Mouse (Mus musculus) T-helper 17 cell (primary cell): ENCODE results near the gene Mgea5.

Experiments used
- in situ Hi-C, 2 experiments: fragments of 300-600 bp; cut with MboI, MseI; formaldehyde crosslinking; loops; 1 replicate in 1 of 2; 2 replicates in 1 of 2; pipeline ENCODE4 v1.15.1; 2025; ENCODE audit warnings: high pct_unique_total_duplicates in 2 of 2

The Mgea5 gene

DNA sequence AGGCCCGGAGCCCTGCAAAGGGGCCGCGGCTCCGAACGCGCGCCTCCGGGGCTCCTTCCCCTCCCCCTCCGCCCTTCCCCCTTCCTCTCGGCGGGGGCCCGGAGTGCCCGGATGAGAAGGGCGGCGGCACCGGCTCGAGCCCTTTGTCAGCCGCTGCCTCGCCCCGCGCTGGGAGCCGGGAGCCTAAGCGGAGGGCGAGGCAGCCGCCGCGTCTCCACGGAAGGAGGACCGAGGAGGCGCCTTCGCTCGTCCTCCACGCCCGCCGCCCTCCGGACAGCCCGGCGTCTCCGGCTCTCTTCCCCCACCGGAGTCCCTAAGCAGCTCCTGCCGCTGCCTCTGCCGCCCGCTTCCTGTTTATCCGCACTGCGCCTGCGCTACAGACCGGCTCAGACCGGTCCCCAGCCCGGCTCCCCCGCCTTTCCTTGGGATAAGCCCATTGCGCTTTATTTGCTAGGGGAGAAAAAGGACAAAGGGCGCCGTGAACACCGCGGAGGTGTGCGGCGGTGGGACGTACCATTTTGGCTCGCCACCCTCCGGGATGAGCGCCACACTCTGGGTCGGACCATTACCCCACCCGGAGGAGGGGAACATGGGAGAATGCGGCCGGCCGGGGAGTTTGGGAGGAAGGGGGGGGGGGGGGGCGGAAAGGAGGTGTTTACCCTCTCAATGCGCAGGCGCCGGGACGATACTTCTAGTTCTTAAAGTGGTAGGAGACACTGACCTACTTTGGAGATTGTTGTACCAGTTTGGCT lies at the start of gene Mgea5:
Mgea5 (minus strand) TSS at position 657 of the 752 bp plus-strand sequence.
- in situ Hi-C loops = loop anchor here in 1 of 2 experiments (25.0 kb wide), 1 partner anchor 1279 kb away; the partner anchor contains the start of genes Pcgf6 and Taf5

DNA sequence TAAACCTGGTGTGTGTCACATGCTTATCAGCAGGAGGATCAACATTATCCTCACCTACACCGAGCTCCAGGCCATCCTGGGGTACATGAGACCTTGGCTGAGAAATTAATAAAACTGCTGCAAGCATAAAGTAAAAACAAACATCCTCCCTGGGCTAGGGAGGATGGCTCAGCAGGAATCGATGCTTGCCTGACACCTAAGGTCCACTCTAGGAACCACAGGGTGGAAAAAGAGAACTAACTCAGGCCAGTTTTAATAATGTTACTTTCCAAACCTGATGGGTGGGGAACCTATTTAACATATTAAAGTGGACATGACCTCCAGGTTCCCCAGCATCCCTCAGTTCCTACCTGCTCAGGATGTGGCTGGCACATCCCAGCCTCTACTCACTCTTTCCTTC lies 47.0 kb upstream of the Mgea5 start:
- in situ Hi-C loops = loop anchor here in 1 of 2 experiments (5.0 kb wide), 1 partner anchor 77 kb away; no protein-coding TSS in a partner anchor

DNA sequence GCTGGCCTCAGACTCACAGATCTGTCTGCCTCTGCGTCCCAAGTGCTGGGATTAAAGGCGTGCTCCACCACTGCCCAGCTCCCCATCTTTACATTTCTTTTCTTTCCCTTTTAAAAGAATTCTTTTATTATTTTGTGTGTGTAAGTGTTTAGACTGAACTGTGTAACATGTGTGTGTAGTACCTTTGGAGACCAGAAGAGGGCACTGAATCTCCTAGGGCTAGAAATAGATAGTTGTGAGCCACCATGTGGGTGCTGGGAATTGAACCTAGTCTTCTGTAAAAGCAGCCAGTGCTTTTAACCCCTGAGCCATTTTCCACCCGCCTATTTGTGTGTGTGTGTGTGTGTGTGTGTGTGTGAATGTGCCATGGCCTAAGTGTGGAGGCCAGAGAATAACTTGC lies 44.1 kb upstream of the Mgea5 start:
- in situ Hi-C loops = no loop called here

DNA sequence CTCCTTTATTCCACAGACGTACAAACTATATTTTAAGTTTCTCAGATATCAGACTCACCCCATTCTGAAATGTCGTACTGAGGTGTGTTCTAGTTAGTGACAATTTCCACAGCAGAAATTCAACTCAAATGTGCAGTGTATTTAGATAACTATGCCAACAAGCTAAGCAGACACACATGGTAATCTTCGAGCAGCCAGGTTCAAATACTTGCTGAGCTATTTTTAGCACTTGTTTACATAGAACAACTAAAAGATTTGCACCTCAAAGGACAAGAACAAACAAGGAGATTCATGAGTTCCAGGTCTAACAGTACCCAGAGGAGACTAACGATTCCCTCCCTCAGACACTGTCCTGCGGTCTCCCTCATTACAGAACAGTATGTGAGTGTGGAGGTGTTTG lies 43.5 kb upstream of the Mgea5 start:
- in situ Hi-C loops = no loop called here

DNA sequence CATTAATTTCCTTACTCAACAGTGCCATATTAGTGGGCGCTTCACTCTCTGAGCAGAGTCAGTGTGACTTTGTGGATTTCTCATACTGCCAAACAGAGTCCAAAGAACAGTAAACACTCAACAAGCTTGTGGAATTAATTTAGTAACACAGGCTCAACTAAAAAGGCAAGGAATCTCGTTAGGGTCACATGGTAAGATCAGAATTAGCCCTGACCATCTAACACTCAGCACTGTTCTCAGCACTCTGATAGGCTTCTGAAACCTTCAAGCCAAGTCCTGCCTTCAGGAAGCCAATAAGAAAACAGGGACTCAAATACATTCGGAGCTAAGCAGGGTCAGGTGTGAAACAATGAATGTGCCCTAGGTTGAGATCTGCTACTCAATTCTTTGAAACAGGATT lies 42.5 kb upstream of the Mgea5 start:
- in situ Hi-C loops = no loop called here

DNA sequence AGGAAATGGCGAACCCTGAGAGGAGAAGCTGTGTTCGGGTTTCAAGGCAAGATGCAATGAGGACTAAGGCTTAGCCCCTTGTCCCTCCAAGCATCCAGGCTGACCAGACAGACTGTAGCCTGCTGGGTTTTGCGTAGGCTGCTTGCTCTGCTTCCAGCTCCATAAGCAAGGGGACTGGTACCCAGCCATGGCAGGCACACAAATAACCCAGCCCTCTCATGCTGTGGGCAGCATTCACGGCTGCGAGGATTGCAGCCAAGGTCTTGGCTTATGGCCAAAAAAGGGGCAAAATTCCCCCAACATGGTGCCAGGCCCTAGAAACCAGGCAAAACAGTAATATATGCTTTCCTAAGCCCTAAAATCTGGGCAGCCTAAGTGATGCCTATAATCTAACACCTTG lies 38.2 kb upstream of the Mgea5 start:
- in situ Hi-C loops = loop anchor here in 1 of 2 experiments (25.0 kb wide), 1 partner anchor 190 kb away; the partner anchor contains the start of gene Hps6

DNA sequence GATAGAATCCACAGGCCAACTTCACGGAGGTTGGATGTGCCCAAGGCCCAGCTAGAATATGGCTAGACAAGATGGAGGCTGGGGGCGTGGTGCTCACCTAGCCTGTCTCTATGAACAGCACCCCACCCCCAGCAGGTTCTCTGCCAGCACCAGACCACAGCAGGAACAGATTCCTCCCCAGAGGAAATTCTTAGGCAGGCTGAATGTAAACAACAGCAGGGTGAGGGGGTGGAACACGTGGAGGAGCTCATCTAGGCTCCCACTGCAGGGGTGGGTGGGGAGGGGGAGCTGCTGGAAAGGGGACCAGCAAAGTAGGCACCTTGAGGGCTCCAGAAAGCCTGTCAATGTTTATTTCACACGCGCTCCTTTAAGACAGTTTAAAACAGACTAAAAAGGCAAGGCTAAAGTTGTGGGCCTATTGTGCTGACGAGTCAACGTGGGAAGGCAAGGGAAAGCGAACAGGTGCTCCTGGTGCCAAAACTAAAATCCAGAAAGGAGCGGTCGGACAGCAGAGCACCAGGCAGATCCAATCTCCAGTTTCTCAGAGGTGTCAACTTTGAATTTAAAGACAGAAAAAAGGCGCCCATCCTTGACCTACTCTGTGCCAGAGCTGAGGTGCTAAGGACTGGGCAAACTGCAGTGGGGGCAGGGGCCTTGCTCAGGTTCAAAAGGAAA lies 34.3 kb upstream of the Mgea5 start:
- in situ Hi-C loops = loop anchor here in 1 of 2 experiments (25.0 kb wide), 1 partner anchor 194 kb away; the partner anchor contains the start of gene Hps6

DNA sequence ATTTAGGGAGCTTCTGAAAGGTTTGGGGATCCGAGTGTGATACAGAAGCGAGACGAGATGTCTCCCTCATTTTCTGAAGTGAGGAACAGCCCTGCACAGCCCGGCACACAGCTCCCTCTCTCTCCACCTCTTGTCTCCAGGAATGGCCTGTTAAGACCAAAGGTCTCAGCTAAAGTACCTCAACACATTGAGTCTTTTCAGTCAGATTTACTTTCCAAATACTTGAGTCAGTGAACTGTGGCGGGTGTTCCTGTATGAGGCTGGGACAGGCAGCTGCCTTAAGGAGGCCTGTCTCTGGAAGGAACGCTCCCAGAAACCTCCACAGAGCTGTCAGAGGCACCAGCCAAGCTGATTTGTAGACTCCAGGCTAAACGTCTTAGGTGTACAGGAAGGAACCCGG lies 33.1 kb upstream of the Mgea5 start:
- in situ Hi-C loops = loop anchor here in 1 of 2 experiments (25.0 kb wide), 1 partner anchor 196 kb away; the partner anchor contains the start of gene Hps6

DNA sequence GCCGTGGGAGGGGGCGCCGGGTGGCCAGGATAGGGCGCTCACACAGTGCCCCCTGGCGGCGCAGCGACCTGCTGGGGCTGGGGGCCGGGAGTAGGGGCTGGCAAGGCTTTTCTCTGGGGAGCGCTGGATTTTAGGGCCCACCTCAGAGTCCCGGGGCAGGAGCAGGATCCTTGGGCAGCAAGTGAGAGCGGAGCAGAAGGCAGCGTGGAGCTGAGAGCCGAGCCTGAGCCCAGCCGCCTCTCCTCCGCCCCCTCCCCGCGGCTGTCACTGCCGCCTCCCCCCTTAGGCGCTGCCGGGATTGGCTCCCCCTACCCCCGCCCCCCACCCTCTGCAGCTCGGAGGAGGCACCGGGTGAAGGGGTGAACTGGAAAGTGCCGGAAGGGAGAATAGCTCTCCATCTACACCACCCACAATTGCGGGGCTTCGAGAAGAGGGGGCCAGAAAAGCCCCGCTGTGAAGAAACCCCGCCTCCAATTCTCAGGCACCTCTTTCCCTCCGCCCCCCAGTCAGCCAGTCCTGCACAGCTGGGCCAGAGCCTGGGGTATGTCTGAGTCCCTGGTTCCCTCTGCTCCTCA lies 32.3 kb upstream of the Mgea5 start, which contains the start of gene Kcnip2:
Kcnip2 (minus strand) TSS at position 231 of the 575 bp plus-strand sequence.
- in situ Hi-C loops = loop anchor here in 1 of 2 experiments (25.0 kb wide), 1 partner anchor 196 kb away; the partner anchor contains the start of gene Hps6

DNA sequence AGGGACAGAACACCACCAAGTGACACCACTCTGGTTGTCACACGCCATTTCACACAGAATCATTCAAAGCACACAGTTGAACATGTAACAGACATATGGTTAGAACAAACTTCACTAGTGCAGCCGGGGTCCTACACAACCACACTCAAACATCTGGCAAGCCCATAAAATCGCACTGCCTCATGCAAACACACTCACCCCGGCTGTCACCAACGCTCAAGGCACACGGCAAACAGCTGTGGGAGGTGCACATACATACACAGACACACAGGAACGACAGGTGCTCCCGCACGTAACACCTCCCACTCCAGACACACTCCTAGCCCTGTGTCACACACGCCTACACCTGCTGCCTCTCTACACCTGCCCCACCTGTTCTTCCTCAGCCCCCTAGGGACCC lies 31.5 kb upstream of the Mgea5 start:
- in situ Hi-C loops = loop anchor here in 1 of 2 experiments (25.0 kb wide), 1 partner anchor 197 kb away; the partner anchor contains the start of gene Hps6

DNA sequence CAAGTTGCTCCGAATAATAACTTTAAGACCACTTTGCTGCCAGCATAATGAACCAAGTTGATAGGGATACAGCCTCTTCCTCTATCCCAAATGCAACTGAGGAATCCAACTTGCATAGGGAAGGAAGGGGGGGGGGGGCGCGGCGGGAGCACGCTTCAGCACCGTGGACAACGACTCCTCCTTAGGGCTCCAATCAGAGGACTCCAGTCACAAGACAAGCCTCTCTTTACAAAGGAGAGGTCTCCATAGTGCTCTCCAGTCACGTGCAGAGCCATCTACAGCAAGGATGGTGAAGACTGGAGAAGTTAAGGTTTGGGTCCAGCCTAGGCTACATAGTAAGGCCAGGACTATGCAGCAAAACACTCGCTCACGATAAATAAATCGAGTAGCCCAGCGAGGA lies 30.2 kb upstream of the Mgea5 start:
- in situ Hi-C loops = loop anchor here (5.0 to 25.0 kb wide), 2 partner anchors 198 to 204 kb away; partner anchors contain the start of gene Hps6 (in 1 of the 2)

DNA sequence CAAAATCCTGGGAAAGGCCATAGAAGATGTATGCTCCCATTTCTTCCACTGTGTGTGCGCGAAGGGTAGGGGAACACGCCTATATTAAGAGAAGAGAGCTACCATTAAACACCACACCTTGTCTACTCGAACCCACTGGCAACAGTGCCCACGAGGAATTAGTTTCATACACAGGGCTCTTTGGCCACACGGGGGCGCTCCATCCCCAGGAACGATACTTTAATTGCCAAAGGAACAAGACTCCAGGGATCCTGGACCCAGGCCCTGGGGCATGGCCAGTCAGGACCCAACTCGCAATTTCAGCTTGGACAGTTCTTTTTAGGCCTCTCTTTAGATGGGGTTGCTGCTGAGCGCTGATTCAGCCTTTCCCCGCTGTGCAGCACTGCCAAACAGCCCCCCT lies 29.6 kb upstream of the Mgea5 start:
- in situ Hi-C loops = loop anchor here (5.0 to 25.0 kb wide), 2 partner anchors 199 to 204 kb away; partner anchors contain the start of gene Hps6 (in 1 of the 2)

DNA sequence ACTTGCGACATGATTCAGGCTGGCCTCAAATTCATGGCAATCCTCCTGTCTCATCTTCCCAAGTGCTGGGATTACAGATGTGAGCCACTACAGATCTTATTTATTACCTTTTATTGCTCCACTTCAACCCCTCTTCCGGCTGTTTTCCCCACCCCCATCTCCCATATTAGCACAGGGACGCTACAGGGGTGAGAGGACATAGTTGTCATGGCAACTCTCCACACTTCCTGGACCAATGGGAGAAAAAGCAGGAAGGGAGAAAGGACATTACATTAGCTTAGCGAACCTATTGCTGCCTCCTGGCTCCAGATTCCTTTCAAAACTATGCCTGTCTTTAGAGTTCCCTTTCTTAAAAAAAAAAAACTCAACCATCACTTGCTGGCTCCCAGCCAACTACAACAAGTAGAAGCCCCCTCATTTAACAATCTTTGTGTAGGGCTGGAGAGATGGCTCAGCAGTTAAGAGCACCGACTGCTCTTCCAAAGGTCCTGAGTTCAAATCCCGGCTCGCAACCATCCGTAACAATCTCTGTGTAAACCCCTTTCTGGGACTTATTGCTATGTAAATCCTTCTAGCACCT lies 29.1 kb upstream of the Mgea5 start:
- in situ Hi-C loops = loop anchor here (5.0 to 25.0 kb wide), 2 partner anchors 200 to 205 kb away; partner anchors contain the start of gene Hps6 (in 1 of the 2)

DNA sequence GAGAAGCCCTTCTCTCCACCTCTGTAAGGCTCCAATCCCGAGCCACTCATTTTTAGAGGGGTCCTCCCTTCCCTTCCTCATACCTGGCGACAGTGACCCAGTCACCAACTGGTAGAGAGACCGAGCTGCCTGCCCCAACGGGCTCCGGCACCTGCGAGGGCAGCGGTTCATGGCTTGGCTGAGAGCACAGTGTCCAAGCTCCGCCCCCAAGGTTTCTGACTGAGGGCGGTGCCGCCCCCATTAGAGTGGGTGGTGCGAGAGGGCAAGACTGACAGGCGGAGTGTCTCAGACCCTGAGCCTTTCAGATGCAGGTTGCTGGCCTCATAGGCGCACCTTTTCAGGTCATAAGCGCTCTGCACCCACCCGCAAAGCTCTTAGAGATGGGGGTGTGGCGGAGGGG lies 28.5 kb upstream of the Mgea5 start:
- in situ Hi-C loops = loop anchor here (5.0 to 25.0 kb wide), 2 partner anchors 200 to 205 kb away; partner anchors contain the start of gene Hps6 (in 1 of the 2)

DNA sequence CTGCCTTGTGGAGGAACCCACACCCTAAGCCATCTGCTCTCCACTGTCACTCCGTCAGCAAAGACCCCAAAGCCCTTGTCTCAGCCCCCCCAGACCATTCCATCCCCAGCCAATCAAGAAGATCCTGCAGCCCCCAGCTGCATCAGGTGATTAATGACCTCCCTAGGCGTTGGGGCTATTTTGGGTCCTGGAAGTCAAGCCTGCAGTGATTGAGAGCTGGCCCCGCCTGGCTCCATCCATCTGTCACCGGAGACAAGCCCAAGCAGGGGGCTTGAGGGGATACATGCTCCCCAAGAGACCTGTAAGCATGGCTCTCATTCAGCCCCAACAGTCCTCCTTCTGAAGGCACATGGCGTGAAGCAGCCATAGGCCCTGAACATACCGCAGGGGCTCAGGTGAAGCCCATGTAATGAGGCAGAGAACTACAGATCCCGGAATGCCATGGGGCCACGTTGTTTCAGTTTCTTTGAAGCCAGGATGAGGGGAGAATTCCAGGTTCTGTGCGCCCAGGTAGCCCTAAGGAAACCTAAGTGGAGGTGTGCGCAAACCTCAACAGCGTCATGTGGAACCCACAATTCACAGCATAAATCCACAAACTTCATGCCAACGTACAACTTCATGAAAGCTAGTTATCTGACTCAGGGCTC lies 27.5 kb upstream of the Mgea5 start:
- in situ Hi-C loops = loop anchor here (5.0 to 25.0 kb wide), 2 partner anchors 201 to 206 kb away; partner anchors contain the start of gene Hps6 (in 1 of the 2)

DNA sequence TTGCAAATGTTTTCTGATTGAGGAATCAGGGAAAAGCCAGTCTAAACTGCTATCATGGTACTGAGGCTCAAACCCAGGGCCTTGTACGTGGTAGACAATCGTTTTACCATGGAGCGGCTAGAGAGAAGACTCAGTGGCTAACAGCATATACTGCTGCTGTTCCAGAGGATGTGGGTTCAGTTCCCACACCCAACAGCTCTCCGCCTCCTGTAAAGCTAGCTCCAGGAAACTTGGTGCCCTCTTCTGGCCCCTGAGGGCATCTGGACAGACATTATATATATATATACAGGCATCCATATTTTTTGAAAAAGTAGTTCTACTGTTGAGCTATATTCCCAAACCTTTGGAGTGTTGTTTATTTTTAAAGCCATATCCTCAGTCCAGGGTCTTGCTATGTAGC lies 24.1 kb upstream of the Mgea5 start:
- in situ Hi-C loops = loop anchor here in 1 of 2 experiments (25.0 kb wide), 1 partner anchor 205 kb away; the partner anchor contains the start of gene Hps6

DNA sequence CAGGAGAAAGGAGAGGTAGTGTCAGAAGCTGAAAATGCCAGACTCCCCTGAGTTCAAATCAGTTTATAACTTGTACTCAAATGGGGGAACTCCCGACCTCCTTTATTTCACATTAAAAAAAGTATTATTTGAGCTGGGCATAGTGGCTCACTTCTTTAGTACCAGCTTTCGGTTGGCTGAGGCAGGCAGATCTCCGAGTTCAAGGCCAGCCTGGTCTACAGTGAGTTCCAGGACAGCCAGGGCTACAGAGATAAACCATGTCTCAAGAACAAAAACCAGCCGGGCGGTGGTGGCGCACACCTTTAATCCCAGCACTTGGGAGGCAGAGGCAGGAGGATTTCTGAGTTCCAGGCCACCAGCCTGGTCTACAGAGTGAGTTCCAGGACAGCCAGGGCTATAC lies 22.2 kb upstream of the Mgea5 start:
- in situ Hi-C loops = loop anchor here in 1 of 2 experiments (25.0 kb wide), 1 partner anchor 206 kb away; the partner anchor contains the start of gene Hps6

DNA sequence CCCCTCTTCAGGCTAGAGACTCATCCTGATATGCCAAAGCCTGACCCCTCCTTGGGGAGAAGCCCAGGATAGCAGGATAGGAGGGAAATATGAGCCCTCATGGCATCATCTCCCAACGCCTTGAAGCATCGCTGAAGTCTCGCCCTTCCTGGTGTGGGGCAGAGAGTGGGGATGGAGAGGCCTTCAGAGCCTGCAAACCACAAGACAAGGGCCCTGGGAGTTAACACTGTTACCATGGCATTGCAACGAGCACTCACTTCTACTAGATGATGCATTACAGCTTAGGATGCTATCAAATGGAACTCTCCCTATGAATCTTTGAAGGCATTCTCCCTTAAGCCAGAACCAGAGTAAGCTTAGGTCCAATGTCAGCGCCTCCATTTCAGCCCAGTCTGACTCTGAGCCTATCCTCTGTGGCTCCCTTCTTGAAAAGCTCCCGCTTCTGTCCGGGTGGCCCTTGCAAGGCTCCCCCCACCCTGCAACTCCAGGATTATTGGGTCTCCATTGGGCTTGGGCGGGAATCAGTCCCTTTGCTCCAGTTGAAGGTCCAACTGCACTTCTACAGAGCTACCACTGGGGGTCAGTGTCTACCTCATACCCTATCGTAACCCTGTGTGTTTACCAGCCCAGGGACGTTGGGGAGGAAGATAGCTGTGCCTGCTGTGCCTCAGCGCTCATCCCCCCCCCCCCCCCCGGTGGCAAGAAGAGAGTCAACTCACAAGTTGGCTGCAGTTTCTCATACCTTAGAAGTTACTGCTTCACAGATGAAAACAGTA lies 21.1 kb upstream of the Mgea5 start:
- in situ Hi-C loops = loop anchor here in 1 of 2 experiments (25.0 kb wide), 1 partner anchor 208 kb away; the partner anchor contains the start of gene Hps6

DNA sequence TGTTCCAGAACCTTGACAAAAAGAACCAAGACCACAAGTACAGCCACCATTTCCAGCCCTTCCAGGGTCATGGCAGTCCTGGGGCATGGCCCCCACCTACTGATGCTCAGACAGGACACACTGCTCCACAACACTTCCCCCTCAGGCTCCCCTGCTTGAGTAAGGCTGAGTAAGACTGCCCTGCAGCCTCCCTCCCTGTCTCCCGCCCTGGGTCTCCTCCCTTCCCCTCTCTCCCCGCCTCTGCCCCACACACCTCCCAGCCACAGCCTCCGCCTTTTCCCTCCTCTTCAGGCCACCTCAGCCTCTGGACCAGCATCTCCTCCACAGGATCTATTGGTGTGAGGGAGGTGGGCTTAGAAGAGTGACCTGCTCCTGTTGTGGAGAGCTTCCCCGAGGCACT lies 19.8 kb upstream of the Mgea5 start:
- in situ Hi-C loops = loop anchor here in 1 of 2 experiments (25.0 kb wide), 1 partner anchor 209 kb away; the partner anchor contains the start of gene Hps6
